Mouse (Mus musculus) left cerebral cortex, adult 18-20 months (tissue): Measurements from ENCODE around the gene St3gal2. TPM values are rescaled to one million over a fixed set of nuclear protein-coding genes. Genes with fewer than 3 reads are reported as not detected.
"Not testable (repeated sequence)": the region's sequence is repeated elsewhere in the genome, so short reads cannot be mapped to it uniquely, and the experiment has no call there.

Experiments used
- DNase-seq, 2 experiments: peaks; one replicate each; pipeline ENCODE4 v3.0.0; 2021 to 2022; ENCODE audit warnings: low spot score in 2 of 2, mixed read lengths in 1 of 2
- total RNA-seq, 2 experiments: library from RNA; stranded (reverse); gene quantifications; 2 replicates each; pipeline ENCODE4 v1.2.3; 2021

Gene St3gal2
- total RNA-seq, 2 experiments from 2014 or later: 94.4 to 96.8 TPM

GRCm38 (mm10) chr8:110941453-110941948 lies 21.8 kb downstream of the St3gal2 start:
- DNase-seq: peak in 1 of 2 experiments; percentile 30

- DNase-seq: no peak
Measured at GRCm38 (mm10) chr8:110944276-110944876, 24.7 kb downstream of the St3gal2 start.

DNA sequence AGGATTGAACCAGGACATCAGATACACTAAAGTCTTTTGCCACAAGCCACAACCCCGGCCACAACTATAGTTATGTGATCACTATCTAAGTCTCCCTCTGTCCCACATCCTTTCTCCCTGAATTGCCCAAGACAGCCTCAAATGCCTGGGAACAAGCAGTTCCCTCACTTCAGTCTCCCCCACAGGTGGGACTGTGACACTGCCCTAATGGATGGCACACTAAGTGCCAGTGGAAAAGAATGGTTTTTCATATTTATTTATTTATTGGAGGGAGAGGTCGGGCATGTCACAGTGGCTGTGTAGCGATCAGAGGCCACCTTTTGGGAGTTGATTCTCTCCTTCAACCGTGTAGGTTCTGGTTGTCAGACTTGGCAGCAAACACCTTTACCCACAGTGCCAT lies 26.0 kb downstream of the St3gal2 start:
- DNase-seq: no peak

GRCm38 (mm10) chr8:110950065-110950484 lies 30.4 kb downstream of the St3gal2 start:
- DNase-seq: peak in 1 of 2 experiments; percentile 53

GRCm38 (mm10) chr8:110954776-110955175 lies 35.1 kb downstream of the St3gal2 start:
- no peak for DNase-seq

- no peak for DNase-seq
Measured at GRCm38 (mm10) chr8:110956619-110957450, 37.1 kb downstream of the St3gal2 start.

GRCm38 (mm10) chr8:110957471-110957870 lies 37.7 kb downstream of the St3gal2 start:
- DNase-seq: no peak

DNA sequence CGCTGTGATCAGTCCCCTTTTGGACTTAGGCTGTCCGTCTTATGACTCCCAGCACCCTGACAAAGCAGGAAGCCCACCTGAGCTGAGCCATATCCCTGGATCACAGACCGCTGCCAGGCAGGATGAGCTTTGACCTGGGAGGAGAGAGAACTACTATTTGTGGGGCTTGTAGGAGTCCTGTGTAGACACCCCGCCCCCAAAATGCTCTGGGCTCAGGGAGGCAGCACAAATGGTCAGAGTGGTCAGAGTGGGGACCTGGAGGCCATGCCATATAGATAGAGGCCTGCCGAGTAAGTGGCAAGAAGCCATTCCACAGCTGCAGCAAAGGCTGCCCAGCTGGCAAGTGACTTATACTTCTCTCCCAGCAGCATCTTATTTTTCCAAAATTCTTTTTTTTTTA lies 38.4 kb downstream of the St3gal2 start:
- DNase-seq: no peak

- not testable (repeated sequence) for DNase-seq
Measured at GRCm38 (mm10) chr8:110958553-110958952, 38.8 kb downstream of the St3gal2 start.

DNA sequence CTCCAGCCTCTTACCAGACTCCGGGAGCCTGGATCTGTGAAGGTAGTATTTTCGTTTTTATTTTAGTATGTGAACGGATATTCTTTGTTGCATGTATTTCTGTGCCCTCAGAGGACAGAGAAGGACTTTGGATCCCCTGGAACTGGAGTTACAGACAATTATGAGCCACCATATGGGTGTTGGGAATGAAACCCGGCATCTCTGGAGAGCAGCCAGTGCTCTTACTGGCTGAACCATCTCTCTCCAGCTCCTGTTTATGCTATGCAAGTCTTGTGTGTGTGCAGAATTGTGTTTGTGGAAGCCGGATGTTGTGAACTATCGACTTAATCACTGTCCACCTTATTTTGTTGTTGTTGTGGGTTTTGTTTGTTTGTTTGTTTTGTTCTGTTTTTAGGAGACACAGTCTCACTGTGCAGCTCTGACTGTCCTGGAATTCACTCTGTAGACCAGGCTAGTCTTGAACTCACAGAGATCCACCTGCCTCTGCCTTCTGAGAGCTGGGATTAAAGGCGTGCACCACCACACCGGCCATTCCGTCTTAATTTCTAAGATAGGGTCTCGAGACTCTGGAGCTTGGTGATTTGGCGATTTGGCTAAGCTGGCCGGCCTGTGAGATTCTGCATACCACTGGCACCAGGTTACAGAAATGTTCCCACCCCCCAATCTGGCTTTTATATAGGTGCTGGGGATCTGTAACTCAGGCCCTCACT lies 39.5 kb downstream of the St3gal2 start:
- no peak for DNase-seq

DNA sequence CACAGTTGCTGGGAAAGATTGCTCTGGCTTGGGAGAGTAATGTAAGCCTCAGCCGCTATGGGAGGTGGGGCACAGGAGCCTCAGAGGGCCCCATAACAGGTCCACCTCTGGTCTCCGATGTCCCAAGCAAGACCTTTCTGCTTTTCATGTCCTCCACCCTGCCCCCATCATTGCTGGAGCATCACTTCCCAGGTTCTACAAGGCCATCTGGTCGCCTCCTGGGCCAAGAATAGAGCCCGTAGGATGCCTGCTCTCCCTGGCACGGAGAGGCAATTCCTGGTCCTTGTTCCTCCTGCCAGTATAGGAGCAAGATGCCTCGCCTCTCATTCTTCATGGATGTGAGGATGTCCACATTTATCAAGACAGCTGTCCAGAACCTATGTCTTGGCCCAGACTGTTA lies 40.2 kb downstream of the St3gal2 start:
- DNase-seq: no peak

DNA sequence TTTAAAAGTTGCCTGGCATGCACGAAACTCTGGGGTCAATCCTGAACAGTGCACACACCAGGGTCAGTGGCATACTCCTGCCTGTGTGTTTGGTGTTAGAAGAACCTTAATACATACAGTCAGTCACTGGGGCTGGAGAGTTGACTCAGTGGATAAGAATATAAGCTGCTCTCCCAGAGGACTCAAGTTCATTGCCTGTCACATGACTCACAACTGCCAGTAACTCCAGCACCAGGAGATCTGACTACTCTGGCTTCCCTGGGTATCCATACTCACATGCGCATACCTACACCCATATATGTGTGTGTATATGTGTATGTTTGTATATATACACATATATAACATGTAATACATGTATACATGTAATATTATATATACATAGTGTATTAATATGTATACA lies 43.3 kb downstream of the St3gal2 start:
- no peak for DNase-seq

DNA sequence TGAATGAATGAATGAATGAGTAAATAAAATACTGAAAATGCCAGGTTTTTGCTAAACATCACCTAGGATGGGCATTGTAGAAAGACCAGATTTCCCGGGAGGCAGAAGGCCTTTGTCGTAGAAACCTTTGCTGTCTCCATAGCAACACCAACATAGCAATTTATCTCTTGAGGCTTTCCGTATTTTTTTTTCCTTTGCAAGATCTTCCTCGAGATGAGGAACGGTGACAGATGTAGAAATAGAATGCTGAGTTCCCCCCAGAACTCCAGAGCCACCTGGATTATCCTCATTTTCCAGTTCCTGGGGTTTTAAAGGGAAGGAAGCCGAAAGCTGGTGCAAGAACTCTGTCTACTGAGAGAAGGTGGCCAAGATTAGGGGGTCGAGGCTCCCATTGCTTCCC lies 44.9 kb downstream of the St3gal2 start:
- no peak for DNase-seq

DNA sequence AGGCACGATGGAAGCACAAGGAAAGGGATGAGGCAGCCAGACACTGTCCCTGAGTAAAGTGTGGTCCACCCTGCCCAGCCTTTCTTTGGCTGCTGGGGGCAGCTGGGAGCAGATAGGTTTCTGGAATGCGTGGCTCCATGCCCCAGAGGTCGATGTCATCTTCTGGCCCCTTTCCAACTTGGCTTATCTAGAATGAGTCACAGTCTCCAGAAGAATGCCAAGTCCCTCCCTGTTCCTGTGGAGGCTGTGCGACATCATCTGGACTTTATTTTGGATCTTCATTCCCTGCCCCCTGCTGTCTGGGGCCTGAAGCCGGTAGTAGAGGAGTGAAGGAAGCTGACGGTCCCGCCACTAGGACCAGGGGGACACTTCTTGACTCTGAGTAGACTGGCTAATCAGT lies 45.9 kb downstream of the St3gal2 start:
- DNase-seq: peak; percentile 50 to 56

- DNase-seq: no peak
Measured at GRCm38 (mm10) chr8:110966586-110966985, 46.9 kb downstream of the St3gal2 start.

GRCm38 (mm10) chr8:110967326-110967725 lies 47.6 kb downstream of the St3gal2 start:
- no peak for DNase-seq

DNA sequence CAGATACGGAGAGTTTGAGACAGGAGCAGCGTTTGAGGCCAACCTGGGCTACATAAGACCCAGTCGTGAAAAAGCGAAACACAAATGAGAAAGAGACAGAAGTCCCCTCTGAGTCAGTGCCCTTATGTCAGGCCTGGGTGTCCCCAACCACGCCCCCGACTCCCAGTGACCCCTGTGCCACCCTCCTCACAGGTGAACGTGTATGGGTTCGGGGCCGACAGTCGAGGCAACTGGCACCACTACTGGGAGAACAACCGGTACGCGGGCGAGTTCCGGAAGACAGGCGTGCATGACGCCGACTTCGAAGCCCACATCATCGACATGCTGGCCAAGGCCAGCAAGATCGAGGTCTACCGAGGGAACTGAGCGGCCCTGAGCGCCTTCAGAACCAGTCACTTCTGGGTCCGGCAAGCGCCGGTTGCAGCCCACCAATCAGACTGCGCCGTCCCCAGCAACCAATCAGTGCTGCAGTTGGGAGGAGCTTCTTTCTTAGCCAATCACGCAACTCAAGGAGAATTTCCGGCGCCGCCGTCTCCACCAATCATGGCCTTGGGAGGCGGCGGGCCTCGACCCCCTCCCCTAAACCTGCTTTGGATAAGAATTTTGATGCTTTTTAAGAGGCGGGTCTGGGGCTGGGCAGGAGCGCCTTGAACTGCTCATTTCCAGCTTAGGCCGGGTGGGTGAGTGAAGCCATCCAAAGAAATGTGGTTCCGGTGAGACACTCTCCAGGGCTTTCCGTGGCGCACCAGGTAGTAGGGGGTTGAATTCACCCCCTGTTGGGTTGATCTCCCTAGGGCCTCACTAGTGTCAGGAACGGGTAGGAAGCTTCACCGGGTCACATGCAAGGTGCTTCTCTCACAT lies 50.4 kb downstream of the St3gal2 start:
- DNase-seq: peak; percentile 88 to 92

GRCm38 (mm10) chr8:110976532-110976931 lies 56.8 kb downstream of the St3gal2 start:
- not testable (repeated sequence) for DNase-seq

- not testable (repeated sequence) for DNase-seq
Measured at GRCm38 (mm10) chr8:110977987-110978386, 58.3 kb downstream of the St3gal2 start.

GRCm38 (mm10) chr8:110981304-110981703 lies 61.6 kb downstream of the St3gal2 start:
- DNase-seq: no peak
